Mouse (Mus musculus): ENCODE measurements around the gene Rpl31. TPM values are rescaled to one million over a fixed set of nuclear protein-coding genes. Genes with fewer than 3 reads are reported as not detected.

The Rpl31 gene
- total RNA-seq, 2 experiments from 2014 or later = 1,069 to 1,134 TPM

DNA sequence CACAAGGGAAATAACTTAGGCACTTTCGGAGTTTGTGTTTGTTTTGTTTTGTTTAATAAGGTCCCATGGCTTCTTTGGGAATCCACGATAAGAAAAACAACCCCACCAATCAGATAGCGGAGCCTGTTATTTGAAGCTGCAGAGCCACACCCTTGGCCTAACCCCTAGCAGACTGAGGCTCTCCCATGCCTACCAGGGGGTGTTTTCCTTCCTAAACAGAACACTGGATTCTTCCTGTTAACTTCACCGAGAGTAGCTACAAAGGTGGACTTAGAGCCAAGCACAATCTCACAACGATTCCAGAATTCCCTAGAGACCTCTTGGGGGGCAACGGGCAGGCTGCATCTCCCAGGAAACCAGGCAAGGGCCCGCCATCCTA is 5.1 kb upstream of the Rpl31 start:
- DNase-seq (ENCODE audit: low spot score in 2 of 2) = no peak

DNA sequence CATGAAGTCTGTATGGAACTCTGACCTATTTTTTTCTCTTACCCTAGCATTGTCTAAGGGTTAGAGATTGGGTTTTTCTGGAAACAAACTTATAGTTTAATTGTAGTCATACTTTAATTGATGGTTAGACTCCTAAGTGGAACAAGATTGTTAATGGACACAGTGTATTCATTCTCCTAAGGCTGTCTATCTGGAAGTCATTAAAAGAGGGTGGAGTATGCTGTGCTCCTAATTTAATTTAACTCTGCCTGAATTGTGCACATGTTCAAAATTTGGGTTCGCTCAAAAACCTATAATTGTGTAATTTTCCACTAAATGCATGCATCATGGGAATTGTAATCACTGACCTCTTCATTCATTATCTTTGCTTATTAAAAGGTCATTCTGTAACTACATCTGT is 2.1 kb upstream of the Rpl31 start:
- DNase-seq (ENCODE audit: low spot score in 2 of 2) = no peak

GRCm38 (mm10) chr1:39367045-39367444 is 597 bp upstream of the Rpl31 start:
- no peak for DNase-seq (ENCODE audit: low spot score in 2 of 2)

GRCm38 (mm10) chr1:39368267-39368841 is 712 bp downstream of the Rpl31 start:
- DNase-seq (ENCODE audit: low spot score in 2 of 2) = peak in 1 of 2 experiments; percentile 38

DNA sequence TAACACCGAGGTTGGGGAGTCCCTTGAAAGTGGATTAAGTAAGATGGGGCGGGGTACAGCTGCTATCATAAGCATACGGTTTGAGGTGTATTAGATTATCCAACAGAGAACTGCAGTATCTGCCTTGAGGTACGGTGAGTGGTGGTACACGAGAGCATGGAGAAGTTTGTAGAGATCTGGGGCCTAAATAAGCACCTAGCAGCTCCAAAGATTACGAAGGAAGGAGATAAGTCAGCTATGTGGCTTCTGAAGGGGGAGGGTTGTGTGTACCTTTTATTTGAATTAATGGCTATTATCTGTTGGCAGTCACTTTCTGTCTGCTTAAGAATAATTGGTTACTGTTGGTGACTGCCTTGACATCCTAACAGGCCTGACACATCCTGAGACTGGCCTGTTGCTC is 2.8 kb downstream of the Rpl31 start:
- DNase-seq (ENCODE audit: low spot score in 2 of 2) = no peak

DNA sequence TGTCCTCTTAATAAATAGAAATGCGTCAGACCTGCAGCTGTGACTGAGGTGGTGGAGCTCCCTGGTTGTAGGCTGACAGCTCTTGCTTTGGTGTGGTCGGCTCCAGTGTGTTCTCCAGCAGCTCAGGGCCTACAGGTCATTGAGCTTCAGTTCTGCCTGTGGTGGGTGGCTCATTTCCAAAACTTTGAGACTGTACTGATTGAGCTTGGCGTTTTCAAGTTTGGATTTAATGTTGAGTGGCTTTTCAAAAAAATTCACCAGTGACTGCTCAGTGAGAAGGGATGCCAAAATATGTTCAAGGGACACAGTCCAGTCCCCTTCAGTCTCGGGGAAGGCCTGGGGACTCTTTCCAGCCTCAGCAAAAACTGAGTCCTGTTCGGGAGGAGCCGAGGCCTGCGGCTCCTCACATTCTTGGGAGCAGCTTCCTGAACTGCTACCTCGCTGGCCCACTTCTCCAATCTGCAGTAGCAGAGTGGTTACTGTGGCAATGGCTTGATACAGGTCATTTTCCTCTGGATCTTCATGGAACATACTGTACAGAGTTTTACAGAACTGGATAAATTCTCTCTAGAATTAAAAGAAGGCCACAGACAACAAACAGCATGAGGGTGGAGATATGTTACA is 4.7 kb downstream of the Rpl31 start:
- no peak for DNase-seq (ENCODE audit: low spot score in 2 of 2)

- DNase-seq (ENCODE audit: low spot score in 2 of 2) = no peak
Measured at GRCm38 (mm10) chr1:39373378-39373777, 5.7 kb downstream of the Rpl31 start.

- no peak for DNase-seq (ENCODE audit: low spot score in 2 of 2)
Measured at GRCm38 (mm10) chr1:39374231-39374809, 6.7 kb downstream of the Rpl31 start.

DNA sequence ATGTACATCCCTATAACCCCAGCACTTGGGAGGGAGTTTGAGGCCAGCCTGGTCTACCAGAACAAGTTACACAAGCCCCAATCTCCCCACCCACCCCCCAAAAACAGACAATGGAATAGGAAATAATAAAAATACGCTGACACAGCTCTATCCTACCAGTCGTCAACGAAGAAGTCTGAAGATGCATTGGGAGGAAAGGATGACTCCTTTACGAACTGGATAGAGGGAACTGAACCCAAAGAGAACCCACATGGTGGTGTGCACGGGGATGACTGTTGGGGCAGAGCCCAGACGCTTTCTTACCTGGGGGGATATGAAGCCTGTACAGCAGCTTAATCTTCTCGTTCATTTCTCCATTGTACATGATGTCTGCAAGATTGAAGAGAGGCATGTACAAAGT is 8.5 kb downstream of the Rpl31 start:
- no peak for DNase-seq (ENCODE audit: low spot score in 2 of 2)

DNA sequence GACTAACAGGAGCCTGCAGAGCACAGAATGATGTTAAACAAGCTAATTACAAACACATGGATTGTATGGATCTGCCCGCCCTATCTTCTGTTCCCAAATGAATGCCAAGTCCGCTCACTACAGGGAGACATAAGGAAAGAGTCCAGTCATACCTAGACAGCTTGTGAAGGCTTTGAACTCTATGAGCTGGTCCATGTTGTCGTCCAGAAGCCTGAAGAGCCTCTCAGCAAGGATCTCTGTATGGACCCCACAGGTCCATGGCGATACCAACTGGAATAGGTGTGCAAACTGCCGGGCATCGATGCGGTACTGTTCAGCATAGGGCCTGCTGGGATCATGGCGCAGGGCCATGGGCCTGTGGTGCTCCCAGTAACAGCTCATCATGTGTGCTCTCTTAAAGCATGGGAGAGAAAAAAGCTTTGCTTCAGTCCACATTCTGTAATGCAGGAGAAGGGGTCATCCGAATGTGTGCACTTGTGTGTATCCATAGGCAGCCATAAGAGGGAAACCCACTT is 9.1 kb downstream of the Rpl31 start:
- DNase-seq (ENCODE audit: low spot score in 2 of 2) = no peak

GRCm38 (mm10) chr1:39378540-39378939 is 10.9 kb downstream of the Rpl31 start:
- DNase-seq (ENCODE audit: low spot score in 2 of 2) = no peak

GRCm38 (mm10) chr1:39379021-39379420 is 11.4 kb downstream of the Rpl31 start:
- no peak for DNase-seq (ENCODE audit: low spot score in 2 of 2)

DNA sequence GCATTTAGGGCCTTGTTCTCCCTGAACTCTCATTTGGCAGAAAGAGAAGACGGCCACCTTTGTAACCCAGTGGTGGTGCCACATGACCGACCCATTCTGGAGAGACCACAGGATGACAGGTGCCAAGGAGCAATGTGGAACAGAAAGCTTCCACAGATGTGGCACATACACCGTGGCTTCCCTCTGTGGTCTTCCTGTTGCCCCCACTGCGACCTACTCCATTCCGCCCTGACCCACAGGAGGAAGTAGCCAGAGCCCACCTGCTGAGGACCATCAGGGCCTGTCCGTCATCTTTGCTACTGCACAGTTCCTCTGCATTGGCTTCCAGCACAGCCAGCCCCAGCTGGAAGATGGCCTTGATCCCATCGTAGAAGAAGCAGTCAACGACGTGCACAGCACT is 13.4 kb downstream of the Rpl31 start:
- DNase-seq (ENCODE audit: low spot score in 2 of 2) = no peak

DNA sequence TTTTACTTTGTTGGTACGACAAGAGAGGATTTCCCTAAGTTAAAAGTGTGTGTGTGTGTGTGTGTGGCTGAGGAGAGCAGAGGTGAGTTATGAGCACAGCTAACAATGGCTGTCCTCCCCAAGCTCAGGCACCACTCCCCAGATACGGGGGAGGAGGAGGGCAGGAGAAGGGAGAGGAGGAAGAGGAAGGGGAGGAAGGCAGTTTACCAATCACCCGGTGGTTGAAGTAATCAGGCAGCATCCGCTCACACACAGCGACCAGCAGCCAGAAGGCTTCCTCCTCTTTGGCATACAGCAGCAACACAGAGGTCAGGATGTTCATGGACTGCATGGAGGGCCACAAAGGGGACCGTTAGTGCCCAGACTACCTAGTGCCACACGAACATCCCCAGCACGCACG is 17.3 kb downstream of the Rpl31 start:
- no peak for DNase-seq (ENCODE audit: low spot score in 2 of 2)

- no peak for DNase-seq (ENCODE audit: low spot score in 2 of 2)
Measured at GRCm38 (mm10) chr1:39386456-39386855, 18.8 kb downstream of the Rpl31 start.

DNA sequence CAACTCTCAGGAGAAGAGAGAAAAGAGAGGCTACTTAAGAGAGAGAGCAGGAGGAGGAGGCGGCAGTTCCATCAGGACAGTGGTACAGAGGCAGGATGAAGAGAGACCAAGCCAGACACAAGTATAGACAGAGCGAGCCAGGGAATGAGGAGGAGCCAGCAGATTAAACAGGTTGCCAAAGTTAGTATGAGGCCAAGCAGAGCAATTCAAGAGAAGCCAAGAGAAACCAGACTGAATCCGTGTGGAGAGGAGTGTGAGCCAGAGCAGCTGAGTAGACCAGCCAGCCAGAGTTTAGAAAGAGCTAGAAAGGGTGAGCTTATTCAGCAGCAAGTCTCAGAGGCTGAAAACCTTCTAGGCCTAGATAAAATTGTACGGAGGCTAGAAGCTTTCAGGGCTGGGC is 19.9 kb downstream of the Rpl31 start:
- peak in 1 of 2 experiments; percentile 26 for DNase-seq (ENCODE audit: low spot score in 2 of 2)

- no peak for DNase-seq (ENCODE audit: low spot score in 2 of 2)
Measured at GRCm38 (mm10) chr1:39388163-39388562, 20.5 kb downstream of the Rpl31 start.

GRCm38 (mm10) chr1:39389338-39389737 is 21.7 kb downstream of the Rpl31 start:
- DNase-seq (ENCODE audit: low spot score in 2 of 2) = no peak

- DNase-seq (ENCODE audit: low spot score in 2 of 2) = no peak
Measured at GRCm38 (mm10) chr1:39391652-39392051, 24.0 kb downstream of the Rpl31 start.

- DNase-seq (ENCODE audit: low spot score in 2 of 2) = peak; percentile 65 to 73
Measured at GRCm38 (mm10) chr1:39392189-39392588, 24.5 kb downstream of the Rpl31 start.

GRCm38 (mm10) chr1:39393217-39393867 is 25.7 kb downstream of the Rpl31 start:
- no peak for DNase-seq (ENCODE audit: low spot score in 2 of 2)

DNA sequence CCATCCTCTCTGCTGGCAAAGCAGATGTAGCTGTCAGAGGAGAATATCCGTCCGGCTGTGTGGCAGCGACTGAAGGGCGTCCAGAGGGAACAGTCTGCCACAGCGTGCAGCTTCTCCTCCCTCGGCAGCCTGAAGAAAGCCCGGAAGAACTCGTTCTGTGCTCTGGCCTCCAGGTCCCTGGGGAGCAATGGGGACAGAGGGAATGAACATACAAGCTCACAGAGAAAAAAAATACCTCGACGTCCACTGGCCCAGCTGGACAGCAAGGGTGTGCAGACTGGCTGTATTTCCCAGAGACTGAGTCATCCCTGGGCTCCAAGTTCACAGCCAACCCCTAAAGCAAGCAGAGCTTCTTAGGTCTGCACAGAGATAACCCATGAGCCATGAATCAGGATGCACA is 26.5 kb downstream of the Rpl31 start:
- DNase-seq (ENCODE audit: low spot score in 2 of 2) = peak in 1 of 2 experiments; percentile 38
